Mouse (Mus musculus) CD4-positive, CD25-positive, alpha-beta regulatory T cell, adult 4 months (primary cell): ENCODE results near the gene Sp140. TPM values are rescaled to one million over a fixed set of nuclear protein-coding genes. Genes with fewer than 3 reads are reported as not detected.
A peak's percentile ranks its signal among the peaks of the same experiment; 100 is the strongest.
"Not testable (repeated sequence)": the region's sequence is repeated elsewhere in the genome, so short reads cannot be mapped to it uniquely, and the experiment has no call there.

Experiments used
- ATAC-seq: one replicate; pipeline ENCODE4 v1.8.0; 2017
- polyA plus RNA-seq, 2 experiments: library from polyadenylated mRNA; unstranded; fragments of 100-300 nt; shearing (Covaris generic); gene quantifications; one replicate each; pipeline ENCODE4 v1.2.1; 2017

Sp140 gene
- polyA plus RNA-seq, result 10 to 100 TPM; 71.9 to 80.9 TPM

DNA sequence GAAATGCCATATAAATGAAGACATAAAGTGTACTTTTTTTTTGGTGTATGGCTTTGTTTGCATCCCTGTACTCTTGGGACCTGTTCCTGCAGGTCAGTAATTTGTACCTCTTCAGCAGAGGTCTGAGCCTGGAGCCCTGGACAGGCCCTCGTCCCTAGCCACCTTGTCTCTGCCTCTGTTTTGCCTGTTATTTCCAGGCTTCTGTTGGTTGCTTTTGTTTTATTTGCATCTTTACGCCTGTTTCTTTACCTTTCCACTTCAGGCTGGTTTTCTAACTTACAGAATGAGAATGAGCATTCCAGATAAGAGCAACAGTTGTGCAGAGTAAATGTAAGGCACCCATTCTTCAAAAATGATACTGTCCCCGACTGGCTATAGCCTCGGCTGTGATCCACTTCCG lies at the start of gene Sp140:
Gene Sp140 (plus strand): TSS at position 301 of the 400 bp plus-strand sequence.
- not testable (repeated sequence) for ATAC-seq

DNA sequence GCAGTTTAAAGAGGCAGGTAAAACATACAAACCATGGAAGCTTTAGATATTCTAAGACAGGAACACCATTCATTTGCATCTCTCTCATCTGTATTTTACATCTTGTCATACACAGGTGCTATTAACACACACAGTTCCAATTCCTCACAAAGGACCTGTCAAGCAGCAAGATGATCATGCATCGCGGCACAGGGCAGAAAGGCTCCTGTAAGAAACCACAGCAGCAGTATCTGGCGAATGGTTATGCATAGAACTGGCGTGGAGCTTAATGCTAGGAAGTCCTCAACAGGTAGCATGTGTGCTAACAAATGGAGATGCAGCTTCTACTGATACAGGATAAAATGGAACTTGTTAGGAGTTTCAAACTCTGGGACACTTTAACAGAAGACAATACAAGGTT lies 44.9 kb upstream of the Sp140 start:
- not testable (repeated sequence) for ATAC-seq

DNA sequence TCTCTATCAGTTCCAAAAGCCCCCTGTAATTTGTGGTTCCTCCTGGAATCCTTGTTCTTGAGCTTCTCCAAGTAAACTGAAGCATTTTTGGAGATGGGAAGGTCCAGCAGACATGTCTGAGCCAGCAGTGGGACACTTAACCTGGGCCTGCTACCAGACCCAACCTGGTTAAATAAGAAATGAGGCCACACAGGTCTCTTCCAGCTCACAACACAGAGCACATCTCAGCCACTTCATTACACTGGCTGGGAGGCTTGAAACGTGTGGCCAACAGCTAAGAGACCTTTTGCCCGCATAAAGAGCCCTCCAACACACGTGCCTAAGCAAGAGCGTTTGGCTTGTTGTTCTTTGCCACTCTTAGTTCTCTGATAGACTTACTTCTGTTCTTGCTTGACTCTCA lies 26.6 kb upstream of the Sp140 start:
- ATAC-seq, result not testable (repeated sequence)

DNA sequence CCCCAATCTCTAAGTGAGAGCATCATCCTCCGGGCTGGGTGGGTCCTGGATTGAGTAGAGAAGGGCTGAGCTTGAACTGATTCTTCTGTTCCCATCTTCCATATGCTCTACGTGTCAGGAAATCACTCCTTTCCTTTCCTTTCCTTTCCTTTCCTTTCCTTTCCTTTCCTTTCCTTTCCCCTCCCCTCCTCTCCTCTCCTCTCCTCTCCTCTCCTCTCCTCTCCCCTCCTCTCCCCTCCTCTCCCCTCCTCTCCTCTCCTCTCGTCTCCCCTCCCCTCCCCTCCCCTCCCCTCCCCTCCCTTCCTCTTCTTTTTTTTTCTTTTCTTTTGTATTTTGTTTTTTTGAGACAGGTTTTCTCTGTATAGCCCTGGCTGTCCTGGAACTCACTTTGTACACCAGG lies 24.8 kb upstream of the Sp140 start, which contains the start of gene G530012D18Rik:
Gene G530012D18Rik (plus strand): TSS at position 301 of the 400 bp plus-strand sequence.
- not testable (repeated sequence) for ATAC-seq

DNA sequence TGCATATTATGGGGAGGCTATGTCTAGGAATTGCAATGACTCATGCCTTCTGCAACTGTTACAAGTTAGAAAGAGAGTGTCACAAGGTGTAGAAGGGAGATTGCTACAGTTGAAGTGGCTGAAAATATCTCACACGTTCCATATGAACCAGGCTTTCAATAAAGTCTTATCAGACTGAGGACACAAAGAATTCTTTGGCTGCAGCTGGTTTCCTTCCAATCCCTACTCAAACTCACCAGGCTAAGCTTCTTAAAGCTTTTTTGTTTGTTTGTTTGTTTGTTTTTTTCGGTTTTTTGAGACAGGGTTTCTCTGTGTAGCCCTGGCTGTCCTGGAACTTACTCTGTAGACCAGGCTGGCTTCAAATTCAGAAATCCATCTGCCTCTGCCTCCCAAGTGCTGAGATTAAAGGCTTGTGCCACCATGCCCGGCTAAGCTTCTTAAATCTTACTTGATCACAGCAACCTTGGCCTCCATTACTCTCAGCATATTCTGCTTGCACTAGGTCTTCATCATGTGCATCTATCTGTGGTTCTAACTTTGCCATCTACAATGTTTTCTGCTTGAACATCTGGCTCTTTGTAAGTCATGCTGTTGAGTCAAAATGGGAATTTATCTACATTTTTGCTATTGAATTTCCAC lies 21.7 kb upstream of the Sp140 start:
- ATAC-seq, result not testable (repeated sequence)

DNA sequence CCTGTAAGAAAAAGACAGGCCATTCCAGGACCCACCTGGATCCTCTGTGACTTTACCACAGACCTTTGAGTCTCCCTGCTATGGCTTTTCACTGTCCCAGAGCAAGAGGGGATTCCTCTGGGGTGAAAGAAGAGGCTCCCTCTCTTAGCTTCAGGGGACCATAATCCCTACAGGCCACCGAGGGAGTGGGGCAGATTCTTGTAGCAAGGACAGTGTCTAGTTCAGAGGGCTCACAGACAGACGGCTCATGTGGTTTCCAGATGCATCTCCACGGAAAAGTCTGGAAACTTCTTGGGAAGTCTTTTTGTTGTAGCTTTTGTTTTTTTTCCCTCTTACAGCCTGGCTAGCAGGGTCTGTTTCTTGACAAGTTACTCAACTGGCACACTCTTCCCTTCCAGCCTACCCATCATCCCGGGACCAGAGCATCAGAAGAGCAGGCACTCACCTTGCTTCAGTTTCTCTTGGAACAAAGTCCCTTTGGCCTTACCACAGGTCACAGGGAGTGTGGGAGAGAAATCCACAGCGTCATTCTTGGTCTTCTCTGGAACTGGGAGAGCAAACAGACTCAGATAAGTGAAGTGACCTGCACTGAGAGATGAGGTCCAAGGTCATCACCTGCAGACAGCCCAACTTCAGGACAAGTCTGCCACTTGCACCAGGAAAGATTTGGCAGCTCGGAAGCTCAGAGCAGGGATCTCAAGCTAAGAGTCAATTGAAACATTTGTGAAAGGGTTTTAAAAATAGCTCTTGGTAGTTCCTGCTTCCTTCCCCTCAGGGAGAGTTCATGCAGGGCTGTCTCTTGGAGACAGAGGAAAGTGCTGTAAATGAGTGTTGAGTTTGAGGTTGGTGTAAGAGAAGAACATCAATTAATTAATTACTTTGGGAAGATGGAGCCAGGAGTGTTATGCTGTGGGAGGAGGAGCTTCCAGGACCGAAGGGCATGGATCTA lies 20.7 kb upstream of the Sp140 start:
- ATAC-seq, result not testable (repeated sequence)

DNA sequence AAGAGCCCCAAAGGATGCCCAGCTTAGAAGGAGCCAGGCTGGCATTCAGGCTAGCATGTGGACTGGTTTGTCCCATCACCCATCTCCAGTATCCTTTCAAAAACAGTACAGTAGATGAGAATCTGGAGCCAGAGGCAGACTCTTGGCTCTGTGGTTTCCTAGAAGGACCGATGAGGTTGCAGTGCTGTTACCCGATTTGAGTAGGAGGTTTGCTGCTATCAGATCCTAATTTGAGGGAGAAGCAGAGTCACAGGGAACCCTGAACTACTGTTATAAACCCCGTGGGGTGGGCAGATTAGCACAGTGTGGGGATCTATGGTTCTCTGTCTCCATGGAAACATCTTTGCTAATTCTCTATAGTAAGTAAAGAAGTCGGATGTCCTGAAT lies 20.0 kb upstream of the Sp140 start:
- not testable (repeated sequence) for ATAC-seq

- ATAC-seq, result not testable (repeated sequence)
Observed at GRCm38 (mm10) chr1:85580578-85580977, 19.6 kb upstream of the Sp140 start.

DNA sequence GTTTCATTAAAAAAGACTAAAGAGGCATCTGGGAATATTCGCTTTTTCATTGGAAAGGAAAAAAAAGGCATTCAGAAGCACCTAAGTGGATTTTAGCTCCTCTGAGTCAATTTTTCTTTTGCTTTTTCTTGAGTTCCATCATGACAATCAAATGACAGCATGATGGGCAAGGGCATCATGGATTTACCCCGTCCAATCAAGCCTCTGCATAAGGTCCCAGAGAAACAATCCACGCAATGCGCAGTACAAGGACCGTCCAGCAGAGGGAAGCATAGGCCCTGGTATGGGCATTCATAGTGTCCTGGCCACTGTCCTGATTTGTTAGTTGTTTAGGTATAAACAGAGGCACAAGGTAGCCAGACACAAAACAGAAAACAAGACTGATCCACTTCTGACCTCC lies 18.7 kb upstream of the Sp140 start:
- not testable (repeated sequence) for ATAC-seq

GRCm38 (mm10) chr1:85588697-85589096 lies 11.5 kb upstream of the Sp140 start:
- ATAC-seq, result not testable (repeated sequence)

GRCm38 (mm10) chr1:85592526-85592925 lies 7.7 kb upstream of the Sp140 start:
- ATAC-seq, result not testable (repeated sequence)

- ATAC-seq, result peak; percentile 65
Observed at GRCm38 (mm10) chr1:85598271-85599012, 1.7 kb upstream of the Sp140 start, which contains the start of gene Sp110. Sp110 (minus strand) TSS chr1:85598817.

DNA sequence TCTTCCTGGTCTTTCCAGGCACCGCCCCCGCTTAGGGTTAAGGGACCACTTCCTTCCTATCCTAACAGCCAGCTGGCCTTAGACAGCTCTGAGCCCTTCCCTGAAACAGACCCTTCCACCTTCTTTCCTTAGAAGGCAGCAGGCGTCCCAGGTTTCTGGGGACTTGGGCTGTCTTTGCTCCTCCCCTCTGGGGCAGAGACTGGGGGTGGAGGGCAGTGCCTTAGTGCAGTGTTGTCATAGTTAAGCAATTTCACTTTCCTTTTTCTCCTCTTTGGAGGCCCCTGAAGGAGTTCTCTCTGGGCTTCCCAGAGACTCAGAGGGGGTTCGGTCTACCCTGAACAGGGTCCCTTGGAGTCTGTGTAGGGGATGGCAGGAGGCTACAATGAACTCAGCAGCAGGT lies 616 bp downstream of the Sp140 start:
- peak; percentile 66 for ATAC-seq

DNA sequence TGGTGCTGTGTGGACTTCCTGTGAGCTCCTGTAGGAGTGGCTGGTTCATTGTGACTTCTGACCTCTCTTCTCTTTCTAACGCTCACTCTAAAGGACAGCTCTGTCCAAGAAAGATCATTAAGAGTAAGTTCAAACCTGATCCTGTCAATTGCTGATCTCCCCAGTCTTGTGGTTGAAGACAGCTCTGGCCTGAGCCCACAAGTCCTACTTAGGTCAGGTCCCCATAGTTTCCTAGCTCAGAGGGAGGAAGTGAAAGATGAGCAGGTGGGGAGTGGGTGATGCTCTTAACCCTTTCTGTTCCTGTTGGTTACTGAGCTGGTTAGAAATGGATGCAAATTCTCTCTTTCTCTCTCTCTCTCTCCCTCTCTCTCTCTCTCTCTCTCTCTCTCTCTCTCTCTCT lies 4.2 kb downstream of the Sp140 start:
- ATAC-seq, result not testable (repeated sequence)

DNA sequence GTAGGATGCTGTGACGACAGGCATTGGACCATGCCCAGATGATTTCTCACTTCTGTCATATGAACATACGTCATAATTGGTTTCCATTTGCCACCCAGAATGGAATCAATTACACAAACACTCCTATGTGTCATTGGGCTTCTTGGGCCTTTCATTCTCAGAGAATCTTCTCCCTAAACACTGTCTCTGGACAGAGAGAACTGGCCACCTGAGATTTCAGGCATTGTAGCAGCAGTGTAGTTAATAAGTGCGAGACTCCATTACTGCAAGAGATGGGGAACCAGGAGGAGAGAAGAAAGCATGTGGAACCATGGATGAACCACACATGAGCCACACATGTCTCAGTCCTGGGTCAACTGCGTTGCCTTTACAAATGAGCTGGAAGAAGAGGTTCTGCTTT lies 8.2 kb downstream of the Sp140 start:
- ATAC-seq, result not testable (repeated sequence)

- ATAC-seq, result not testable (repeated sequence)
Observed at GRCm38 (mm10) chr1:85610581-85610980, 10.4 kb downstream of the Sp140 start.

GRCm38 (mm10) chr1:85615096-85615495 lies 14.9 kb downstream of the Sp140 start:
- not testable (repeated sequence) for ATAC-seq

GRCm38 (mm10) chr1:85615819-85616218 lies 15.6 kb downstream of the Sp140 start:
- ATAC-seq, result not testable (repeated sequence)

DNA sequence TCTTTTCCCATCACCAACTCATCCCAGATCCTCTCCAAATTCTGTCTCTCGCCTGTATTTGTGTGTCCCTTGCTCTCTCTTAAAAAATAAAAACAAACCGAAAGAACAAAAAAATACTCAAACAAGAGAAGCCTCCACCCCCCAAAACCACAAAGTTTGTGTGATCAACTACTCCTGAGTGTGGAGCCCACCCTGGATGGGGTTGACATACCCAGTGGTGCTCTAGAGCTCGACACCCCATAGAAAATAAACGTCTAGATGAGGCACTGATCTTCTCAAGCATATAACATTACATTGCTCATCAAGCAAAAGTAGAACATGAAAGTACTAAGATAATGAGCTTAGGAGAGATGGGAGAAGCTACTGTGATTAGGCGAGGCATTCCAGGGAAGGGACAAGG lies 17.0 kb downstream of the Sp140 start:
- not testable (repeated sequence) for ATAC-seq

- not testable (repeated sequence) for ATAC-seq
Observed at GRCm38 (mm10) chr1:85618689-85619088, 18.5 kb downstream of the Sp140 start.

DNA sequence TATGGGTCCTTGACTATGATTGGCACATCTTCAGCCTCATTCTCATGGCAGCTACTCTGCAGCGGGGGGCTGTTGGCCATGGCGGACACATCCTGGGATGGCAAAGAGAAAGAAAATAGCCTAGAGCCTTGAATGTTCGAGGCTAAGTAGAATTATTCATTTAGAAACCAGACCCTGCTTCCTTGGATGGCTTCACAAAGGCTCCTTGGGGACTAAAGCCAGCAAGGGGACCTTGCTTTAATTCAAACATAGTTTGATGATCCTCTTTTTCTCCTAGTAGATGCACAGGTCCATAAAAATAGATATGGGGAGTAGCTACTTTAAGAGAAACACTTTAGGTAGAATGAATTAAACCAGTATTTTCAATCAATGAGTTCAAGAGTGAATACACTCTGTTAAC lies 36.8 kb downstream of the Sp140 start:
- not testable (repeated sequence) for ATAC-seq

DNA sequence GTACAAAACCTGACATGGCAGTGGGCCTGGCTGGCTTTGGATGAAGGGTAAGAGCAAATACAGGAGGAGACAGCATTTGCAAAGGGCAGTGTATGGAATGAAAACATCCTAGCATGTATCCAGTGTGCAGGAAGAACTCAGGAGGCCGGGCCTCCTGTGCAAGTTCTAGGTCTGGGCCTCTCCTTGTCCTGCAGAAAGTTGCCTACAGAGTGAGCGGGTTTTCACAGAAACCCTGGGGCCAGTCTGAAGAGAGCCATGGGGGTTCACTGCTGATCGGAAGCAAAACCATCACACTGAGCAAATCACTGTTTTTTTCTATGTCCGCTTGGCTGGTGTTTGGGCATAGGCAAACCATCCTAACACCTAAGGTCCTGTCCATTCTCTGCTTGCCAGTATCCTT lies 38.0 kb downstream of the Sp140 start:
- ATAC-seq, result not testable (repeated sequence)

DNA sequence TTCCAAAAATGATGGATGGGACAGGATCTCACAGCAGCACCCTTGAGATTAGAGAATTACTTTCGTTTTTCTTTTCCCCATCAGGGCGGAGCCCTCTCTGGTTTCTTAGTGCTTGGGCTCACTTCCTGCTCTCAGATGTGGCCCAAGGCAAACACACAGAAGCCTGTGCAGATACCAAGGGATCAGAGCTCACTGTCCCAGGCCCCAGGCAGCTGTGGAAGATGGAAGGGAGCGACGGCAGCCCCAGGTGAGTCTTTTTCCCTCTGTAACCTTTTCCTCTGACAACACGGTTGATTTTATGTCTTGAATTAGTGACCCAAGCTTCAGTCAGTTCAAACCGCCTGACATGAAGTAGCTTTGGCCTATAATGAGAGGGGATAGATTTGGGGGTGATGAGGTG lies 49.7 kb downstream of the Sp140 start, which contains the start of gene Sp100:
Gene Sp100 (plus strand): TSS at position 108 of the 400 bp plus-strand sequence.
- ATAC-seq, result peak; percentile 41
